Mouse (Mus musculus) heart, embryonic 16.5 days (tissue): ENCODE measurements around the gene Mgat3. TPM values are rescaled to one million over a fixed set of nuclear protein-coding genes. Genes with fewer than 3 reads are reported as not detected.

ENCODE experiments used
- ATAC-seq: fragments of 200-750 bp; cut with Nextera tagmentation; replicated peaks from 2 replicates; pipeline ENCODE4 v1.8.0; 2017; ENCODE audit warnings: moderate number of reproducible peaks; ENCODE audit not compliant: insufficient read depth, low FRiP score; ENCODE audit errors: extremely low read depth
- H3K27ac ChIP-seq: fragments of 300-500 bp; sonication (generic); 2 replicates; pipeline ENCODE4 v1.5.1; 2014; ENCODE audit warnings: mild to moderate bottlenecking, low read length, control low read depth, moderate library complexity
- H3K27me3 ChIP-seq: fragments of 300-500 bp; sonication (generic); 2 replicates; pipeline ENCODE4 v1.6.1; 2014; ENCODE audit warnings: low read length, mixed read lengths; ENCODE audit not compliant: control insufficient read depth, insufficient read depth
- H3K36me3 ChIP-seq: fragments of 300-500 bp; sonication (generic); 2 replicates; pipeline ENCODE4 v1.6.1; 2014; ENCODE audit not compliant: control insufficient read depth, insufficient read depth
- H3K4me1 ChIP-seq: fragments of 300-500 bp; sonication (generic); 2 replicates; pipeline ENCODE4 v1.6.1; 2014; ENCODE audit warnings: low read length, mixed read lengths; ENCODE audit not compliant: control insufficient read depth, insufficient read depth
- H3K4me2 ChIP-seq: fragments of 300-500 bp; sonication (generic); 2 replicates; pipeline ENCODE4 v1.6.1; 2014; ENCODE audit warnings: low read depth, mild to moderate bottlenecking, control low read depth, low read length
- H3K4me3 ChIP-seq: fragments of 300-500 bp; sonication (generic); 2 replicates; pipeline ENCODE4 v1.5.1; 2014; ENCODE audit warnings: mild to moderate bottlenecking, control low read depth, low read length
- H3K9ac ChIP-seq: fragments of 300-500 bp; sonication (generic); 2 replicates; pipeline ENCODE4 v1.6.1; 2014; ENCODE audit warnings: low read length, control low read depth
- H3K9me3 ChIP-seq: fragments of 300-500 bp; sonication (generic); replicated peaks from 2 replicates; pipeline ENCODE4 v1.6.1; 2016; ENCODE audit warnings: low read length; ENCODE audit not compliant: control insufficient read depth
- WGBS: fragments of 180-500 bp; shearing (Covaris S2); extraction: QIAGEN DNeasy Blood & Tissue Kit; methylation state at CpG from one replicate; pipeline ENCODE4 v1.1.7; 2014; 5-methylcytosine and 5-hydroxymethylcytosine counted together
- polyA plus RNA-seq: library from polyadenylated mRNA; unstranded; fragments of >200 nt; fragmentation: Nextera tagmentation; extraction: Ambion mirVana; gene quantifications from 2 replicates; pipeline ENCODE4 v1.2.1, GENCODE M21; 2015

Gene Mgat3
- polyA plus RNA-seq, 1 experiment from 2014 or later, result 1.3 TPM

DNA sequence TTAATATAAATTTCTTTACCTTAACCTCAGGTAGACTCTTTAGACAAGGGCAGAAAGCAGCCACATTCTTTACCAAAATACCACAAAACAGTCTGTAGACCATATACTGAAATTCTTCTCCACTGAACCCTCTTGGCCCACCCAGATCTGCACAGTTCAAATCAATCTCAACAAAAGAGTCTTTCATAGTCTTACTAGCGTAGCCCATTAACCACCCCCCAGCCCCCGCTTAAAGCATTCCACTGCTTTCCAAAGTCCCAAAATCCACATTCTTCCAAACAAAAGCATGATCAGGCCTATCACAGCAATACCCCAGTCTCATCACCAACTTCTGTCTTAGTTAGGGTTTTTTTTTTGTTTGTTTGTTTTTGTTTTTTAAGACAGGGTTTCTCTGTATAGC lies 26.0 kb downstream of the Mgat3 start:
- no peaks in the 10 kb centered on the region for H3K36me3 ChIP-seq
- ATAC-seq, result no peak
- peaks cover 3% of the 10 kb centered on the region; the same call in 1 of the 2 replicates for H3K9me3 ChIP-seq
- no peaks in the 10 kb centered on the region for H3K4me1 ChIP-seq
- no peak overlapping the region for H3K4me2 ChIP-seq
- no peak overlapping the region for H3K4me3 ChIP-seq
- no peak overlapping the region for H3K9ac ChIP-seq
- H3K27ac ChIP-seq, result no peak overlapping the region
- WGBS, result 77% methylated on average over 2 of the region's 2 CpGs
- H3K27me3 ChIP-seq, result no peaks in the 10 kb centered on the region

DNA sequence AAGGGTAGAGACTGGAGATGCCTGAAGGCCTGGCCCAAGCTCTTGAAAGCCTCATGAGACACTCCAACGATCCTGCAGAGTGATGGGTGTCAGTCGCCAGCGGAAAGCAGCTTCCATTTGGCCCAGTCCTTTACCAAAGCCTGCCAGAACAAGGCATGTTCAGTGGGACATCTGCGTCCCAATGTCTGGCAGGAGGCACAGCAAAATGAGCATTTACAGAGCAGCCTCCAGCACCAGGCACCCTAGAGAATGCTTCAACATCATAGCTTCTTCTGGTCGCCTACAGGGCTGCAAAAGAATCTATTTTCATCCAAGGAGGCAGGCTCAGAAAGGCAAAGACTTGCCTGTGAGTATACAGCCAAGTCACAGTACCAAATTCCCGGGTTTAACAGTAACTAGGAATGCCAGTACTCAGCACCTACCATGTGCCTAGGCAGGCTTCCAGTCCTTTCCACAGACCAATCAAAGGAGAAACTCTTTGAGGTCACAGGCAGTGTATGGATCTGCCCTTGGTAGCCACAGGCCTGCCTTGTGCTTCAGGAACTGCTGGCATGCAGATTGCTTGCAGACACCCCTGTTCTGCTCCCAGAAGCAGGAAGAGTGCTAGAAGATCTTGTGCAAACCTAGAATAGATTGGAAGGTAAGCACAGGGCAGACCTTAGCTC lies 28.7 kb downstream of the Mgat3 start:
- Histone ChIP-seq H3K4me3 (no peak overlapping the region), H3K27me3 (no peaks in the 10 kb centered on the region), H3K9ac (no peak overlapping the region), H3K36me3 (no peaks in the 10 kb centered on the region), H3K4me2 (no peak overlapping the region), H3K27ac (no peak overlapping the region), H3K4me1 (no peaks in the 10 kb centered on the region), H3K9me3 (no peaks in the 10 kb centered on the region)
- no peak for ATAC-seq
- WGBS, result 72% methylated on average over 6 of the region's 6 CpGs

DNA sequence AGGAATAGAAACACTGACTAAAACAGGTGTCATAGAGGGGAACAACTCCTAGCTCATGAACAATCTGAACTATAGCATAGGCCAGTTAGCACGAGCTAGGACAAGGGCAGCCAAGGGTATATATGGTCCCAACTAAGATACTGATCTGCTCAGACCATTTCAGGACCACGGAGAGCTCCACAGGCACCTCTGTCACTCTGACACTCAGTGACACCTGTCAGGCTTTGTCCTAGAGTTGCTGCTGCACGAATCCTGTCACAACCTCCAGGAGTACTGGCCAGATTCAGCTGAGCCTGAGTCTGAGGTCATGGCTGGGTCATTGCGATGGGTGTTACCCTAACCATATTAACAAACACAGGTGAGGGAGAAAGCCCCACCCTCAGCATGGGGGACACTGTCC lies 29.9 kb downstream of the Mgat3 start:
- H3K4me2 ChIP-seq, result no peak overlapping the region
- no peaks in the 10 kb centered on the region for H3K36me3 ChIP-seq
- no peaks in the 10 kb centered on the region for H3K4me1 ChIP-seq
- no peak overlapping the region for H3K4me3 ChIP-seq
- 26% methylated on average over 4 of the region's 4 CpGs for WGBS
- no peak; the same call in 1 of the 2 replicates for ATAC-seq
- no peaks in the 10 kb centered on the region for H3K9me3 ChIP-seq
- no peak overlapping the region for H3K9ac ChIP-seq
- no peaks in the 10 kb centered on the region for H3K27me3 ChIP-seq
- H3K27ac ChIP-seq, result no peak overlapping the region

DNA sequence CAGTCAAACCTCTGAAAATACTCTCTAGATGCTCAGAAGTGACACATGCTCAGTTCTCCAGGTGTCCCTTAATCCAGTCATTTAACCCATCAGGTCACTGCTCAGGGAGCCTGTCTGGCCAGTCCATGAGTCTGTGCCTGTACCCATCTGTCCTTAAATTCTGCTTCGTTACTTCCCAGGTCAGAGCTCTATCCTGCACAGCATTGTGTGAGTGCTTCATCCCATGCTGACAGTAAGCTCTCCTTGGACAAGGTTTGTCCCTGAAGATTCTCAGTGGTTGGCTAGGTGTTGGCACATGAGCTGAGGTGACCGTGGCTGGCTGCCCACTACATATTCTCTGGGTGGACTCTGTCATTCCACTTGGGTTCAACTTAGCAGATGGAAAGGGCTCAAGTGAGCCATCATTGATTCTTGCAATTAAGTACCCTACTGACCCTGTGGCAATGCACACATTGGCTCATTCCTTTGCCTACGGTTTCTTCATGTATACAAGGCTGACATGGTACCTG lies 32.6 kb downstream of the Mgat3 start:
- Histone ChIP-seq H3K4me1 (no peaks in the 10 kb centered on the region), H3K9ac (no peak overlapping the region), H3K9me3 (no peaks in the 10 kb centered on the region), H3K27me3 (no peaks in the 10 kb centered on the region), H3K27ac (no peak overlapping the region), H3K4me2 (no peak overlapping the region), H3K4me3 (no peak overlapping the region), H3K36me3 (no peaks in the 10 kb centered on the region)
- WGBS, result 85% methylated on average over 3 of the region's 3 CpGs
- ATAC-seq, result no peak

DNA sequence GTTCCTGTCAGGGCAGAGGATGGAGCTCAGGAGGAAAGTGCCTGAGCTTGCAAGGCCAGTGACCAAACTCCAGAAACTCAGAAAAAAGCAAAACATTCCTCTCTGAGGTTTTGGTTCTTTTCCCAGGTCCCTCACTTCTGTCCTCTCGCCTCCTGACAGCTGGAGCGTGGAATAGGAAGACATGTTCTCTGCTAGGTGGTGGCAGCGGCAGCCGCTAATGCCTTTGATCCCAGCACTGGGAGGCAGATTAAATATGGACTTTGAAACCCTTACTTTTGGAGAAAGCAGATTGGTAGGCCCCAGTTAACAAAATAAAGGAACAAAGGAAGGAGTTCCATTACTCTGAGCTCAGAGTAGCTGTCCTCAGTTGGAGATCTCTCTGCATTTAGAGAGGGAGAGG lies 34.9 kb downstream of the Mgat3 start:
- Histone ChIP-seq H3K27me3 (no peaks in the 10 kb centered on the region), H3K4me2 (no peak overlapping the region), H3K4me3 (no peak overlapping the region), H3K9me3 (no peaks in the 10 kb centered on the region), H3K36me3 (no peaks in the 10 kb centered on the region), H3K9ac (no peak overlapping the region), H3K27ac (no peak overlapping the region), H3K4me1 (no peaks in the 10 kb centered on the region)
- ATAC-seq, result no peak
- WGBS, result 42% methylated on average over 4 of the region's 4 CpGs

DNA sequence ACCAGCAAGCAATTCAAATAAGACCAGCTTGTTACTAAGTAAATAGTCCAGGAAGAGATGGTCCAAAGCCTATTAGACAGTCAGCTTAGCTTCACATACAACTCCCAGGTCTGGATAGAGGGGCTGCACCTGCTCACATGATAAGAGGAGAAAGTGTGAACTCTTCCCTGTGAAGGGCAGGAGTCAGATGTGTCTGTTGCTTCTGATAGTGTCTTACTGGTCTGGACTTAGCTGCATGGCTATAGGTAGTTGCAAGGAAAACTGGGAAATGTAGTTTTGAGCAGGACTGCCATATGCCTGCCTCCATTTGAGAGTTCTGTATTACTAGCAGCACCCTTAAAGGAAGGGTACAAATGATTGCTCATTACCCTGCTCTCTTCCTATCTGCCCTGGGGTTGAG lies 40.2 kb downstream of the Mgat3 start:
- no peak overlapping the region for H3K27ac ChIP-seq
- no peak overlapping the region for H3K4me2 ChIP-seq
- no peak overlapping the region for H3K9ac ChIP-seq
- no peaks in the 10 kb centered on the region for H3K4me1 ChIP-seq
- no peaks in the 10 kb centered on the region for H3K27me3 ChIP-seq
- no peaks in the 10 kb centered on the region for H3K9me3 ChIP-seq
- no peak overlapping the region for H3K4me3 ChIP-seq
- ATAC-seq, result no peak
- H3K36me3 ChIP-seq, result no peaks in the 10 kb centered on the region

DNA sequence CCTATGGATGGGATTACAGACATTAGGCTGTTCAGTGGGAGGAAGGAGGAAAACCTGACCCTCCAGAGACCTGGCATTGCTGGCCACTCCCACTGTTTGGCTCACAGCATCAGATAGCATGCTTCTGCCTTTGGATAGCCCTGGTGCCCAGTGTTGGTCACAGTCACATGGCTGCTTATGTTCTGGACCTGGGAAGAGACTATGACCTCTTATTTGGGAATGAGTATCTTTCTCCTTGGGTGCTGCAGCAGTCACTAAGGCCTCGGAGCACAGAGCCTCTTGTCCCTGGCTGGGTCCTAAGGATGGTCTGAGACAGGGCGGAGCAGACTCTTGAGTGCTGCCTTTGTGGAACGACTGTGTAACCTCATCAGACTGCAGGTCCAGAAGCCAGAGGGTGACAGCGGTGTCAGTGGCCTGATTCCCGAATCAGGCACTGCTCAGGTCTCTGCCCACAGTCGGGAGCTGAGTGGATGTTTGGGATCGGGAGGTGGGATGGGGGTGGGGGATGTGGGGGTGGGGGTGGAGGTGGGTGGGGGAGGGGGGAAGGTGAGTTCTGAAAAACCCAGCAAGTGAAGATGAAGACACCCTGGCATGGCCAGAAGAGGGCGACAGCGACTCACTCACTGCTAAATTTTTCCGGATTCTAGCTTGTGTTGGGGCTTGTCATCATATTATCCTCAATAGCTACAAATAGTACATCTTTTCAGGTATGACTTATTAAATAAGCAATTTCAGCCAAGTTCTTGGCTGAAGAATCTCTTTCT lies 42.4 kb downstream of the Mgat3 start:
- Histone ChIP-seq H3K27ac (no peak overlapping the region), H3K4me1 (peaks cover 7% of the 10 kb centered on the region), H3K27me3 (no peaks in the 10 kb centered on the region), H3K36me3 (no peaks in the 10 kb centered on the region), H3K4me3 (no peak overlapping the region), H3K9ac (no peak overlapping the region), H3K4me2 (no peak overlapping the region), H3K9me3 (no peaks in the 10 kb centered on the region)
- WGBS, result 13% methylated on average over 9 of the region's 10 CpGs
- no peak for ATAC-seq

DNA sequence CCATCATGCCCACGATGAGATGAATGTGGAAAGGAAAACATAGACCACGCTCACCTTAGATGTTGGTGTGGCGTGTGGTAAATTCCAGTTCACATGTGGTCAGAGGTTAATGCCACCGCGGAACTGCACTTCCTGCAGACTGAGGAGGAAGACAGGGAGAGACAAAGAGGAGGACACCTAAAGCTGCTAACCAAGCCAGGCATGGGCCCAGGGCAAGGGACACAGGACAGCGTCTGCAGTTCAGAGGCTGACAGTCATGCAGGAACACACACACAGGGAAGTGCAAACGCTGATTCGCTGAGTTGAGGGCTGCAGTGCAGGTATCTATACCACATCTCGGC lies 42.9 kb downstream of the Mgat3 start:
- no peak overlapping the region for H3K4me3 ChIP-seq
- no peak overlapping the region for H3K27ac ChIP-seq
- H3K27me3 ChIP-seq, result no peaks in the 10 kb centered on the region
- ATAC-seq, result no peak
- H3K36me3 ChIP-seq, result no peaks in the 10 kb centered on the region
- no peak overlapping the region for H3K9ac ChIP-seq
- peaks cover 7% of the 10 kb centered on the region for H3K4me1 ChIP-seq
- no peaks in the 10 kb centered on the region for H3K9me3 ChIP-seq
- no peak overlapping the region for H3K4me2 ChIP-seq
- WGBS, result 47% methylated on average over 9 of the region's 9 CpGs

DNA sequence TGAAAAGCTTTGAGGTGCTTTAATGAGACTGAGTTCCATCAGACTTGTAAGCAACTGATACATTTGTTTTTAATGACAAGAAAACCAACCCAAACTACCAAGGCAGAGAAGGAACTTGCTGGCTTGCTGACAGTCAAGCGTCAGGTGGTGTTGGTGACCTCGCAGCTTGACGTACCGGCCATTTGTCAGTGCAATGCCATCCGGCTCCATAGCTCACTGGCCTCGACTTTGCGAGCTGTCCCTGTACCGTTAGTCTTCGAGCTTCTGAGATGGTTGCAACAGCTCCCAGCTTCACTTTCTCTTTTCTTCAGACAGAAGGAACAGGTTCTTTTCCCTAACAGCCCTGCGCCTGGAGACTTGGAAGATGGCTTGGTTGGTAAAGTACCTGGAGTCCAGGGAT lies 44.0 kb downstream of the Mgat3 start:
- WGBS, result 82% methylated on average over 10 of the region's 10 CpGs
- no peak for ATAC-seq

More for the DNA sequence above, 44.0 kb downstream of the Mgat3 start:
- Histone ChIP-seq H3K36me3 (no peaks in the 10 kb centered on the region), H3K27me3 (no peaks in the 10 kb centered on the region), H3K27ac (no peak overlapping the region), H3K4me3 (no peak overlapping the region), H3K4me1 (peaks cover 7% of the 10 kb centered on the region), H3K4me2 (no peak overlapping the region), H3K9me3 (no peaks in the 10 kb centered on the region), H3K9ac (no peak overlapping the region)
